Mouse (Mus musculus) thymus, adult 2 months (tissue): ENCODE measurements around the gene Prr3.

ENCODE experiments used
- CTCF ChIP-seq: fragments of 200-500 bp; IDR thresholded peaks from 2 replicates; pipeline ENCODE4 v1.5.1; 2012; ENCODE audit warnings: mild to moderate bottlenecking, control low read depth, low read length, moderate library complexity, borderline replicate concordance; ENCODE audit not compliant: control insufficient read depth, poor library complexity, insufficient read depth; ENCODE audit errors: extremely low read depth
- POLR2A ChIP-seq: fragments of 200-500 bp; IDR thresholded peaks from 2 replicates; pipeline ENCODE4 v1.6.1; 2012; ENCODE audit warnings: mild to moderate bottlenecking, low read length, control low read depth, moderate library complexity; ENCODE audit not compliant: control insufficient read depth, poor library complexity, insufficient read depth; ENCODE audit errors: extremely low read depth

DNA sequence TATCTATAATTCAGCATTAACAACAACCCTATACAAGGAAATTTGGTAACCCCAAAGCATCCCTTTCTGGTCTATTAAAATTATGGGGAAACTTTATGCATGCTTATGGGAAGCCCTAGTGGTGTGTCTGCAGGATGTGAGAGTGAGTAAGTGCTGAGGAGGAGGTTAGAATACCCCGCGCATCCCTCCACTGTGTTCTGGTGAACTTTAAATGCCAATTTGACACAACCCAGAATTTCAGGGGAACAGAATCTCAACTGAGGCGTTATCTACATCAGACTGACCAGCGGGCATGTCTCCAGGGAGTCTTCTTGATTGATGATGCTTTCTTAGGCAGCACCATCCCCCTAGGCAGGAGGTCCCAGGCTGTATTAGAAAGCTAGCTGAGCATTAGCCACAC, 45.9 kb upstream of the Prr3 start:
- TF ChIP-seq CTCF, result no peak
- no peak for TF ChIP-seq POLR2A
